Mouse (Mus musculus): ENCODE measurements around the gene Limk1. TPM values are rescaled to one million over a fixed set of nuclear protein-coding genes. Genes with fewer than 3 reads are reported as not detected.

Gene Limk1
- polyA plus RNA-seq, 1 experiment, result 17.9 TPM

DNA sequence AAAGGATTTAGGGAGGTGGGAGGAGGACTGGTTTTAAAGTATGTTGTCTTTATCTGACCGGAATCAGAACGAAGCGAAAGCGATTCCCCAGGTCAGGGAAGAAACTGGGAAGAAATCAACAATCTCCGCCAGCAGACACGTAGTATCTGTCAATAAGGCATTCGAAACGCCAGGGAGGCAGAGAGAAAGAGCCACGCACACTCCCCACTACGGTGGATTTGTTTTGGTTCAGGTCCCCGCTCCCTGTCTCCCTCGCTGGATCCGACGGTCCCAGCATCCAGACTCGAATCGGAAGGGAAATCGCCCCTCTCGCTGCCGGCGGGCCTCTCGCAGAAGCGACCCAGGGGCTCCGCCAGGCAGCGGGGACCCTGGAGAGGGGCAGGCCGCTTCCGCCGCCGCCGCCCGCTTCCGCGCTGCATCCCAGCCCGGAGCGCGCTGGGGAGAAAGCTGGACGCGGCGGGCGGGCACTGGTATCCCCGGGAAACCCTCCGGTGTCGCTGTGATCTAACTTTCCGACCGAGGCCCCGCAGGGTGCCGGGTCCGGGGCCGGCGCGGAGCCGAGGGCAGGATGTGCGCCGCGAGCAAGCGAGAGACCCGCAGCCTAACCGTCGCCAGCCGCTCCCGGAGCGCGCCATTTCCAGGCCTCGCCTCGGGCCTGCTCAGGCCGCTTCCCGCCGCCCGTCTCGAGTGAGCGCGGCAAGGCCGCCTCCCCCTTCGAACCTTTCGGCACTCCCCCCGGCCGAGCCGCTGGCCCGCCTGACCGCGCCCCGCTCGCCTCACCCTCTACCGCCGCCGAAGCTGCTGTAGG is 49.7 kb downstream of the Limk1 start:
- Histone ChIP-seq H3K36me3 (ENCODE audit: control insufficient read depth, insufficient read depth, low read length, poor library complexity, severe bottlenecking) (peaks cover 20% of the 10 kb centered on the region), H3K9ac (ENCODE audit: low read depth, poor library complexity, severe bottlenecking) (peak overlapping the region; percentile 84), H3K9me3 (replicated peaks; ENCODE audit: control insufficient read depth, insufficient read depth, low read length, poor library complexity, severe bottlenecking) (no peaks in the 10 kb centered on the region), H3K4me1 (ENCODE audit: control insufficient read depth, insufficient read depth, low read length) (peaks cover 2% of the 10 kb centered on the region), H3K27me3 (ENCODE audit: control insufficient read depth, insufficient read depth, low read length, poor library complexity, severe bottlenecking) (no peaks in the 10 kb centered on the region), H3K4me3 (ENCODE audit: low read depth, low read length) (peak overlapping the region; percentile 99), H3K27ac (ENCODE audit: insufficient read depth, low read length) (peak overlapping the region; percentile 15)
- TF ChIP-seq POLR2A (IDR thresholded peaks at IDR 0.05; ENCODE audit: insufficient read depth, low read length) (no peak), CTCF (IDR thresholded peaks at IDR 0.05; ENCODE audit: low read depth, low read length) (no peak), EP300 (IDR thresholded peaks at IDR 0.05; ENCODE audit: insufficient read depth, low read depth, low read length) (no peak)

DNA sequence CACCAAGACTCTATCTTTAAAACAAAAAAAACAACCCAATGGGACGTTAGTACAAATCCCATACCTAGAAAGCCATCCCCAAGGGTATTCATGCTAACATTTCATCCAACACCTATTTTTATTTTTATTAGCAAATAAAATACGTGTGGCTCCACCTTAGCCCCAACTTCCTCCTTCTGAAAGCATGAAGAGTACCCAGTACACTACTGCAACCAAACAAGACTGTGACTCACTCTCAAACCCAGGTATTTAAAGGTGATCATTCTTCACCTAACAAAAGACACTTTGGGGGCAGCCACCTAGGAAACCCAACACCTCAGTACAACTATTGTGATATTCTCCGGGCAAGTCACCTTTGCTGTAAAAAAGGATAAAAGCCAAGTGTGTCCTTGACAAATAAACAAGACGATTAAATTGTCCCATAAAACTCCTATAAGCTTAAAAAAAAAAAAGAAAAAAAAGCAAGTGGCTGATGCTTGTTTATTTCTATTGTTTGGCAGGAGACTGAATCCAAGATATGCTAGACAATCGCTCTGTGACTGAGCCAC is 50.5 kb downstream of the Limk1 start:
- no peak for TF ChIP-seq CTCF (IDR thresholded peaks at IDR 0.05; ENCODE audit: low read depth, low read length)
- TF ChIP-seq EP300 (IDR thresholded peaks at IDR 0.05; ENCODE audit: insufficient read depth, low read depth, low read length), result no peak
- TF ChIP-seq POLR2A (IDR thresholded peaks at IDR 0.05; ENCODE audit: insufficient read depth, low read length), result no peak
- H3K27me3 ChIP-seq (ENCODE audit: control insufficient read depth, insufficient read depth, low read length, poor library complexity, severe bottlenecking), result no peaks in the 10 kb centered on the region
- peak overlapping the region; percentile 84 for H3K9ac ChIP-seq (ENCODE audit: low read depth, poor library complexity, severe bottlenecking)
- H3K4me3 ChIP-seq (ENCODE audit: low read depth, low read length), result peak overlapping the region; percentile 99
- H3K27ac ChIP-seq (ENCODE audit: insufficient read depth, low read length), result no peak overlapping the region; the same call in 1 of the 2 replicates
- H3K9me3 ChIP-seq (replicated peaks; ENCODE audit: control insufficient read depth, insufficient read depth, low read length, poor library complexity, severe bottlenecking), result no peaks in the 10 kb centered on the region
- H3K4me1 ChIP-seq (ENCODE audit: control insufficient read depth, insufficient read depth, low read length), result peaks cover 2% of the 10 kb centered on the region
- H3K36me3 ChIP-seq (ENCODE audit: control insufficient read depth, insufficient read depth, low read length, poor library complexity, severe bottlenecking), result peaks cover 23% of the 10 kb centered on the region

DNA sequence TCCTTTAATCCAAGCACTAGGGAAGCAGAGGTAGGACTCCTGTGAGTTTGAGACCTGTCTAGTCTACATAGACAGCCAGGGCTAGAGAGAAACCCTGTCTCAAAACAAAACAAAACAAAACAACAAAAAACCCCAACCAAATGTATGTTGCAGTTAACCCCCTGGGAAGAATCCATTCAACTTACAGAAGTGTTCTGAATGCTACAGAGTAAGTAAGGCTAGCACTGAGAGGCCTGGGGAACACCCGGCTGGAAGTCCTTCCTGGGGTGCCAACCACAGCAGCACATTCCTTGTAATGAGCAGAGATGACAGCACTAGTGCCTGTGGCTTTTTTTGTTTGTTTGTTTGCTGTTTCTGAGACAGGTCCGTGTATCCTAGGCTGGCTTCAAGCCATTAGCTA is 55.6 kb downstream of the Limk1 start:
- TF ChIP-seq POLR2A (IDR thresholded peaks at IDR 0.05; ENCODE audit: insufficient read depth, low read length) (no peak), EP300 (IDR thresholded peaks at IDR 0.05; ENCODE audit: insufficient read depth, low read depth, low read length) (no peak), CTCF (IDR thresholded peaks at IDR 0.05; ENCODE audit: low read depth, low read length) (no peak)
- peaks cover 41% of the 10 kb centered on the region for H3K36me3 ChIP-seq (ENCODE audit: control insufficient read depth, insufficient read depth, low read length, poor library complexity, severe bottlenecking)
- H3K27ac ChIP-seq (ENCODE audit: insufficient read depth, low read length), result no peak overlapping the region
- peaks cover 4% of the 10 kb centered on the region for H3K4me1 ChIP-seq (ENCODE audit: control insufficient read depth, insufficient read depth, low read length)
- no peak overlapping the region for H3K9ac ChIP-seq (ENCODE audit: low read depth, poor library complexity, severe bottlenecking)
- H3K4me3 ChIP-seq (ENCODE audit: low read depth, low read length), result no peak overlapping the region
- H3K27me3 ChIP-seq (ENCODE audit: control insufficient read depth, insufficient read depth, low read length, poor library complexity, severe bottlenecking), result no peaks in the 10 kb centered on the region
- no peaks in the 10 kb centered on the region for H3K9me3 ChIP-seq (replicated peaks; ENCODE audit: control insufficient read depth, insufficient read depth, low read length, poor library complexity, severe bottlenecking)

DNA sequence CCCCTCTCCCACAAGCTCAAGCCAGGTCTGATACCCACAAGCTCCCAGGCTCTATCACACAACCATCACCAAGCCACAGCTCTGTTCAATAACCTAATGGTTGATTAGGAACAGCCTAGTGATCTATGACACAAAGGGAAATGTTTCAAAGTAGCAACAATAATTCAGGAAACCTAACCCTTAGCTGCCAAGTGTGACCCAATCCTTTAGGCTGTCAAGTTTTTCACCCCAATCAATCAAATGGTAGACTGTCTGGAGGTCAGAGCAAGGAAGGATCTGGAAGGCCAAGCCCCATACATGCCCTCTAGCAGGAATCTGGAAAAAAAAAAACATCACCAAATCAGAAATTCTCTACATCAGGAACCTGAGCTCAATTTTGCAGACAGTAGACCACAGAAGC is 57.6 kb downstream of the Limk1 start:
- Histone ChIP-seq H3K27ac (ENCODE audit: insufficient read depth, low read length) (no peak overlapping the region), H3K4me1 (ENCODE audit: control insufficient read depth, insufficient read depth, low read length) (peaks cover 2% of the 10 kb centered on the region), H3K4me3 (ENCODE audit: low read depth, low read length) (no peak overlapping the region), H3K27me3 (ENCODE audit: control insufficient read depth, insufficient read depth, low read length, poor library complexity, severe bottlenecking) (no peaks in the 10 kb centered on the region), H3K9me3 (replicated peaks; ENCODE audit: control insufficient read depth, insufficient read depth, low read length, poor library complexity, severe bottlenecking) (no peaks in the 10 kb centered on the region), H3K9ac (ENCODE audit: low read depth, poor library complexity, severe bottlenecking) (no peak overlapping the region), H3K36me3 (ENCODE audit: control insufficient read depth, insufficient read depth, low read length, poor library complexity, severe bottlenecking) (peaks cover 55% of the 10 kb centered on the region)
- no peak for TF ChIP-seq POLR2A (IDR thresholded peaks at IDR 0.05; ENCODE audit: insufficient read depth, low read length)
- no peak for TF ChIP-seq CTCF (IDR thresholded peaks at IDR 0.05; ENCODE audit: low read depth, low read length)
- TF ChIP-seq EP300 (IDR thresholded peaks at IDR 0.05; ENCODE audit: insufficient read depth, low read depth, low read length), result no peak

DNA sequence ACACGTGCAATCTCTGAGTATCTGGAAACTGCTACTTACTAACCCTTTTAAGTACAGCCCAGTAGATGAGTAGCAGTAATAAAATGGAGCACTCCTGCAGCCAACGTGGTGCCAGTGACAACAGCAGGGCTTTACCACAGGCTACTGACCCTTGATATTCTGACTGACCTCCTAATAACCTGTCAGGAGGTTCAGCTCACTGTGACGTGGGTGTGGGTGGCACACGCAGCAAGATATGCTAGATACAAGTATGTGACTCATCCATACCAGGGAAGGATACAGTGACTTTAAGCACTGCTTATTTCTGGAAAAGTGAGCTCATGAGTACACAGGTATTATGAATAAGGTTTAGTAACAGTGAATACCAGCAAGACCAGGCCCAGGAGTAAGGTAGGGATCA is 58.9 kb downstream of the Limk1 start:
- H3K4me3 ChIP-seq (ENCODE audit: low read depth, low read length), result no peak overlapping the region
- no peaks in the 10 kb centered on the region for H3K9me3 ChIP-seq (replicated peaks; ENCODE audit: control insufficient read depth, insufficient read depth, low read length, poor library complexity, severe bottlenecking)
- peaks cover 61% of the 10 kb centered on the region for H3K36me3 ChIP-seq (ENCODE audit: control insufficient read depth, insufficient read depth, low read length, poor library complexity, severe bottlenecking)
- H3K4me1 ChIP-seq (ENCODE audit: control insufficient read depth, insufficient read depth, low read length), result peaks cover 2% of the 10 kb centered on the region
- no peak overlapping the region for H3K27ac ChIP-seq (ENCODE audit: insufficient read depth, low read length)
- no peaks in the 10 kb centered on the region for H3K27me3 ChIP-seq (ENCODE audit: control insufficient read depth, insufficient read depth, low read length, poor library complexity, severe bottlenecking)
- TF ChIP-seq POLR2A (IDR thresholded peaks at IDR 0.05; ENCODE audit: insufficient read depth, low read length) (no peak), CTCF (IDR thresholded peaks at IDR 0.05; ENCODE audit: low read depth, low read length) (no peak), EP300 (IDR thresholded peaks at IDR 0.05; ENCODE audit: insufficient read depth, low read depth, low read length) (no peak)
- H3K9ac ChIP-seq (ENCODE audit: low read depth, poor library complexity, severe bottlenecking), result no peak overlapping the region

DNA sequence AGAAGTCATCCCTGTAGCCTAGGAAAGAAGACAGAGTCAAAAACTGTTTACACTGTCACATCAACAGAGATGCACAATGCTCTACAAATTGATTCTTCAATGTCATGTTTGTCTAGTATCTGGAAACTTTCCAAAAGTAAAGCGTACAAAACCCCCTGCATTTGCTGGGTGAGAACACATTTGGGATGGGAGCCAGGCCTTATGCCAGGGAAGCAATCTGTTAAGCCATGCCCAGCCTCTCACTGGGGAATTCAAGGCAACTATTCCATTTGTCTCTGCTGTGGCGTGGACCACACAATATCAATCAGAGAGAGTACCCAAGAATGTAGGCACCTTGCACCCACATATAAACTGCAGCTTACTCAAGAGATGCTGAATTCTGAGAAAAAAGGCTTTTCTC is 66.3 kb downstream of the Limk1 start:
- no peaks in the 10 kb centered on the region for H3K27me3 ChIP-seq (ENCODE audit: control insufficient read depth, insufficient read depth, low read length, poor library complexity, severe bottlenecking)
- H3K4me3 ChIP-seq (ENCODE audit: low read depth, low read length), result no peak overlapping the region
- H3K4me1 ChIP-seq (ENCODE audit: control insufficient read depth, insufficient read depth, low read length), result no peaks in the 10 kb centered on the region
- no peak overlapping the region for H3K9ac ChIP-seq (ENCODE audit: low read depth, poor library complexity, severe bottlenecking)
- H3K9me3 ChIP-seq (replicated peaks; ENCODE audit: control insufficient read depth, insufficient read depth, low read length, poor library complexity, severe bottlenecking), result no peaks in the 10 kb centered on the region
- H3K27ac ChIP-seq (ENCODE audit: insufficient read depth, low read length), result no peak overlapping the region
- peaks cover 69% of the 10 kb centered on the region for H3K36me3 ChIP-seq (ENCODE audit: control insufficient read depth, insufficient read depth, low read length, poor library complexity, severe bottlenecking)
- TF ChIP-seq POLR2A (IDR thresholded peaks at IDR 0.05; ENCODE audit: insufficient read depth, low read length) (no peak), EP300 (IDR thresholded peaks at IDR 0.05; ENCODE audit: insufficient read depth, low read depth, low read length) (no peak), CTCF (IDR thresholded peaks at IDR 0.05; ENCODE audit: low read depth, low read length) (no peak)

Measured in ES-Bruce4 (cell line).